Mouse (Mus musculus) urinary bladder, adult 18-20 months (tissue): ENCODE measurements around the gene Pip5k1b.

Experiments used
- DNase-seq, 2 experiments: peaks; one replicate each; pipeline ENCODE4 v3.0.0; 2022; ENCODE audit warnings: low spot score in 2 of 2, mixed read lengths in 2 of 2

Gene Pip5k1b

GRCm38 (mm10) chr19:24307271-24308221 is 248.1 kb downstream of the Pip5k1b start:
- DNase-seq = no peak

GRCm38 (mm10) chr19:24306351-24306750 is 249.3 kb downstream of the Pip5k1b start:
- DNase-seq = no peak

- no peak for DNase-seq
Measured at GRCm38 (mm10) chr19:24302198-24302597, 253.5 kb downstream of the Pip5k1b start.

GRCm38 (mm10) chr19:24301768-24302148 is 253.9 kb downstream of the Pip5k1b start:
- DNase-seq = no peak

- peak in 1 of 2 experiments; percentile 44 for DNase-seq
Measured at GRCm38 (mm10) chr19:24300994-24301767, 254.5 kb downstream of the Pip5k1b start.

GRCm38 (mm10) chr19:24293537-24293936 is 262.1 kb downstream of the Pip5k1b start:
- DNase-seq = no peak

GRCm38 (mm10) chr19:24284187-24284586 is 271.5 kb downstream of the Pip5k1b start:
- DNase-seq = peak in 1 of 2 experiments; percentile 22

- no peak for DNase-seq
Measured at GRCm38 (mm10) chr19:24281288-24281980, 274.2 kb downstream of the Pip5k1b start.

- DNase-seq = no peak
Measured at GRCm38 (mm10) chr19:24280601-24281228, 275.0 kb downstream of the Pip5k1b start, which contains the start of gene Fxn. Fxn (minus strand) TSS chr19:24280605.

GRCm38 (mm10) chr19:24279706-24280600 is 275.7 kb downstream of the Pip5k1b start:
- DNase-seq = peak; percentile 53 to 80

GRCm38 (mm10) chr19:24278859-24279258 is 276.8 kb downstream of the Pip5k1b start:
- DNase-seq = no peak

GRCm38 (mm10) chr19:24274281-24274680 is 281.4 kb downstream of the Pip5k1b start:
- no peak for DNase-seq

GRCm38 (mm10) chr19:24271746-24272426 is 283.8 kb downstream of the Pip5k1b start:
- peak; percentile 69 to 76 for DNase-seq

- peak in 1 of 2 experiments; percentile 27 for DNase-seq
Measured at GRCm38 (mm10) chr19:24271326-24271725, 284.3 kb downstream of the Pip5k1b start.

GRCm38 (mm10) chr19:24268531-24268930 is 287.1 kb downstream of the Pip5k1b start:
- DNase-seq = no peak

GRCm38 (mm10) chr19:24266046-24266830 is 289.4 kb downstream of the Pip5k1b start:
- no peak for DNase-seq

GRCm38 (mm10) chr19:24264991-24265390 is 290.7 kb downstream of the Pip5k1b start:
- DNase-seq = peak; percentile 58 to 68

GRCm38 (mm10) chr19:24262736-24263135 is 292.9 kb downstream of the Pip5k1b start:
- no peak for DNase-seq
